Comparison of ENCODE assay signal across 8 mouse cellular contexts in genomic region chr3:40949903-40950600, GRCm38 (mm10). TPM values are rescaled to one million over a fixed set of nuclear protein-coding genes. Genes with fewer than 3 reads are reported as not detected.
A peak's percentile ranks its signal among the peaks of the same experiment; 100 is the strongest.
DNase-seq lines count a peak whose midpoint lies in the region; ATAC-seq lines count a peak whose summit lies in the region.

No protein-coding gene starts in this region.

- H3K9me3 ChIP-seq in heart, embryonic 11.5 days (replicated peaks; ENCODE audit: control insufficient read depth, low read length), result no peaks in the 10 kb centered on the region
- H3K9me3 ChIP-seq in kidney, embryonic 16.5 days (ENCODE audit: low read length), result no peaks in the 10 kb centered on the region

- peak overlapping the region; percentile 81 for H3K9ac ChIP-seq in heart, embryonic 11.5 days (ENCODE audit: low read depth, low read length)
- peak overlapping the region; percentile 80 for H3K9ac ChIP-seq in kidney, embryonic 16.5 days (replicated peaks; ENCODE audit: low read length)

- under 1% methylated on average over 80 of the region's 118 CpGs for WGBS in heart, embryonic 11.5 days (ENCODE audit: insufficient replicate concordance)
- under 1% methylated on average over 70 of the region's 118 CpGs for WGBS in kidney, embryonic 16.5 days

- no peaks in the 10 kb centered on the region for H3K36me3 ChIP-seq in heart, embryonic 11.5 days (ENCODE audit: control insufficient read depth, insufficient read depth, low read length)
- H3K36me3 ChIP-seq in kidney, embryonic 16.5 days (ENCODE audit: insufficient read depth, low read length), result no peaks in the 10 kb centered on the region

- peak overlapping the region; percentile 96 for H3K4me2 ChIP-seq in heart, embryonic 11.5 days
- H3K4me2 ChIP-seq in kidney, embryonic 16.5 days (replicated peaks; ENCODE audit: low read depth, low read length), result peak overlapping the region; percentile 81

- peak overlapping the region; percentile 85 for H3K27ac ChIP-seq in heart, embryonic 11.5 days (ENCODE audit: low read depth, low read length)
- H3K27ac ChIP-seq in kidney, embryonic 16.5 days (ENCODE audit: low read length), result peak overlapping the region; percentile 87

- peak; percentile 10 for ATAC-seq in CD4-positive, CD25-positive, alpha-beta regulatory T cell, adult 4 months
- ATAC-seq in heart, embryonic 11.5 days (replicated peaks; ENCODE audit: insufficient number of reproducible peaks, low FRiP score, low TSS enrichment), result peak; percentile 41
- peak; percentile 28; the same call in 1 of the 2 replicates for ATAC-seq in kidney, embryonic 16.5 days (ENCODE audit: low FRiP score, low TSS enrichment)

- H3K27me3 ChIP-seq in heart, embryonic 11.5 days (ENCODE audit: control insufficient read depth, insufficient read depth, low read length), result no peaks in the 10 kb centered on the region; the same call in 1 of the 2 replicates
- H3K27me3 ChIP-seq in kidney, embryonic 16.5 days (ENCODE audit: insufficient read depth, low read length), result no peaks in the 10 kb centered on the region

- peak; percentile 42 for DNase-seq in T-cell, adult 2 months (ENCODE audit: low spot score)
- peak; percentile 28 for DNase-seq in embryo, embryonic 10.5 days (ENCODE audit: low spot score)
- DNase-seq in lung, postnatal 10 days, result peak; percentile 53
- peak; percentile 45 to 57 for DNase-seq in right cerebral cortex, postnatal 10 days (ENCODE audit: low spot score in 2 of 2)
- peak; percentile 22 to 59 for DNase-seq in urinary bladder, postnatal 4 days (ENCODE audit: low spot score in 2 of 2)

- H3K4me3 ChIP-seq in heart, embryonic 11.5 days (ENCODE audit: low read depth, low read length), result peak overlapping the region; percentile 83
- H3K4me3 ChIP-seq in kidney, embryonic 16.5 days (ENCODE audit: low read length), result peak overlapping the region; percentile 75

- no peaks in the 10 kb centered on the region for H3K4me1 ChIP-seq in heart, embryonic 11.5 days (ENCODE audit: control insufficient read depth, insufficient read depth, low read length)
- no peaks in the 10 kb centered on the region for H3K4me1 ChIP-seq in kidney, embryonic 16.5 days (ENCODE audit: insufficient read depth, low read length)

RNA-seq across cellular contexts. Expression of gene Larp1b, which starts 0.4 kb away (rescaled TPM):
- 10 to 100 TPM; 12.7 to 27.2 TPM for polyA plus RNA-seq in CD4-positive, CD25-positive, alpha-beta regulatory T cell, adult 4 months (2017; shearing (Covaris generic))
- polyA plus RNA-seq in heart, embryonic 11.5 days (2014; fragmentation: Nextera tagmentation; extraction: Ambion mirVana), result 9.8 and 11.2 TPM in 2 replicates
- polyA plus RNA-seq in kidney, embryonic 16.5 days (2015; fragmentation: Nextera tagmentation; extraction: Ambion mirVana), result 10.5 and 13.4 TPM in 2 replicates

RNA-seq across cellular contexts. Expression of gene 1700034I23Rik, which starts 47.7 kb away (rescaled TPM):
- polyA plus RNA-seq in CD4-positive, CD25-positive, alpha-beta regulatory T cell, adult 4 months (2017; shearing (Covaris generic)), result under 1 TPM; 0.86 to 0.96 TPM
- polyA plus RNA-seq in heart, embryonic 11.5 days (2014; fragmentation: Nextera tagmentation; extraction: Ambion mirVana), result 0.21 TPM in 1 of 2 replicates, not detected in the other
- 0.23 and 0.31 TPM in 2 replicates for polyA plus RNA-seq in kidney, embryonic 16.5 days (2015; fragmentation: Nextera tagmentation; extraction: Ambion mirVana)

Comparison
In these comparisons a context has a peak if more than half of its experiments do, and no peak if none do; other contexts are left out.
1. Peak in every context shown above with its lines: DNase-seq, ATAC-seq, H3K4me3 ChIP-seq and H3K27ac ChIP-seq.